In genomic region chr9:116216677-116217076, GRCm38 (mm10) we compare ENCODE assay signal across 16 mouse cellular contexts. TPM values are rescaled to one million over a fixed set of nuclear protein-coding genes. Genes with fewer than 3 reads are reported as not detected.
DNase-seq lines count a peak whose midpoint lies in the region; ATAC-seq and TF ChIP-seq lines count a peak whose summit lies in the region.
"Had no signal": no experiment of that assay in that cellular context is flagged by ENCODE, and none has a peak within 500 bp of the region (broad histone marks: within the 10 kb centered on the region; RNA-seq: fewer than 3 reads in every experiment).

No protein-coding gene starts in this region.

- no peak overlapping the region for H3K4me2 ChIP-seq in intestine, postnatal 0 days (replicated peaks; ENCODE audit: low read depth)
- H3K4me2 ChIP-seq in intestine, embryonic 15.5 days (replicated peaks), result no peak overlapping the region
- H3K4me2 ChIP-seq: heart, embryonic 15.5 days; hindbrain, embryonic 14.5 days; midbrain, embryonic 11.5 days had no signal

- H3K4me1 ChIP-seq in intestine, postnatal 0 days (replicated peaks; ENCODE audit: control insufficient read depth, insufficient read depth, low read length), result no peaks in the 10 kb centered on the region
- peaks cover 7% of the 10 kb centered on the region for H3K4me1 ChIP-seq in intestine, embryonic 15.5 days (replicated peaks)

- H3K9me3 ChIP-seq in intestine, postnatal 0 days (ENCODE audit: control insufficient read depth), result no peaks in the 10 kb centered on the region
- no peaks in the 10 kb centered on the region for H3K9me3 ChIP-seq in intestine, embryonic 15.5 days
- H3K9me3 ChIP-seq: forebrain, embryonic 10.5 days; heart, embryonic 15.5 days had no signal

- H3K9ac ChIP-seq in intestine, postnatal 0 days (ENCODE audit: low read depth, low read length), result no peak overlapping the region
- H3K9ac ChIP-seq in intestine, embryonic 15.5 days, result no peak overlapping the region
- H3K9ac ChIP-seq: heart, embryonic 15.5 days; hindbrain, embryonic 14.5 days had no signal

- intact Hi-C loops in left cerebral cortex, postnatal 36 days (cut with DNase I), result no loop called here

- peak; percentile 93 for DNase-seq in A20 (ENCODE audit: low read depth, low spot score)
- peak; percentile 32 for DNase-seq in skeletal muscle tissue, adult 2 months (ENCODE audit: low read depth, low spot score)
- DNase-seq in cerebellum, adult 18-20 months, result no peak
- no peak for DNase-seq in left cerebral cortex, postnatal 36 days (ENCODE audit: low spot score in 2 of 2)
- no peak for DNase-seq in adrenal gland, adult (ENCODE audit: inconsistent age in 2 of 2, low spot score in 1 of 2)
- DNase-seq: adrenal gland, postnatal 36 days; kidney, adult 18-20 months; kidney, postnatal 4 days had no signal

- H3K36me3 ChIP-seq in intestine, postnatal 0 days (ENCODE audit: control insufficient read depth, insufficient read depth), result no peaks in the 10 kb centered on the region
- no peaks in the 10 kb centered on the region for H3K36me3 ChIP-seq in intestine, embryonic 15.5 days
- H3K36me3 ChIP-seq: forebrain, embryonic 10.5 days; heart, embryonic 15.5 days had no signal

- ATAC-seq in intestine, postnatal 0 days, result no peak
- ATAC-seq in intestine, embryonic 15.5 days, result no peak
- peak; percentile 66 for ATAC-seq in common myeloid progenitor, adult 5-6 weeks (replicated peaks; ENCODE audit: low read depth, poor library complexity, severe bottlenecking)

- 84% methylated on average over 10 of the region's 10 CpGs for WGBS in intestine, postnatal 0 days
- 80% methylated on average over 10 of the region's 10 CpGs for WGBS in intestine, embryonic 15.5 days

- no peak overlapping the region for H3K4me3 ChIP-seq in intestine, postnatal 0 days (ENCODE audit: low read depth, low read length)
- H3K4me3 ChIP-seq in intestine, embryonic 15.5 days (replicated peaks), result no peak overlapping the region
- H3K4me3 ChIP-seq: forebrain, embryonic 10.5 days; heart, embryonic 15.5 days; myocyte had no signal

- no peak overlapping the region for H3K27ac ChIP-seq in intestine, postnatal 0 days (ENCODE audit: low read depth, low read length)
- H3K27ac ChIP-seq in intestine, embryonic 15.5 days, result no peak overlapping the region
- H3K27ac ChIP-seq: forebrain, embryonic 10.5 days; heart, embryonic 15.5 days; hindbrain, embryonic 14.5 days had no signal

- peak; percentile 17; the same call in 1 of the 2 replicates for TF ChIP-seq CTCF in intestine, postnatal 0 days (IDR thresholded peaks at IDR 0.05; ENCODE audit: low read depth)

- no peaks in the 10 kb centered on the region for H3K27me3 ChIP-seq in intestine, postnatal 0 days (replicated peaks; ENCODE audit: control insufficient read depth, insufficient read depth, low read length)
- H3K27me3 ChIP-seq in intestine, embryonic 15.5 days (replicated peaks), result no peaks in the 10 kb centered on the region
- H3K27me3 ChIP-seq: heart, embryonic 15.5 days had no signal

RNA-seq across cellular contexts. Expression of gene Tgfbr2, which starts 41.5 kb away (rescaled TPM):
- polyA plus RNA-seq in intestine, postnatal 0 days (2015; fragmentation: Nextera tagmentation; extraction: Ambion mirVana), result 16.0 and 16.1 TPM in 2 replicates
- 28.3 and 31.8 TPM in 2 replicates for polyA plus RNA-seq in intestine, embryonic 15.5 days (2015; fragmentation: Nextera tagmentation; extraction: Ambion mirVana)
- total RNA-seq in common myeloid progenitor, adult 5-6 weeks (2017), result 15.4 and 19.1 TPM in 2 replicates
- 10 to 100 TPM; 12.2 to 12.3 TPM for total RNA-seq in left cerebral cortex, postnatal 36 days (2021)

Comparison
In these comparisons a context has a peak if more than half of its experiments do, and no peak if none do; other contexts are left out.
1. DNase-seq: peak in A20 (single experiment) and skeletal muscle tissue, adult 2 months (single experiment); none in cerebellum, adult 18-20 months (0 of 2), left cerebral cortex, postnatal 36 days (0 of 2) and adrenal gland, adult (0 of 2).